9 mouse cellular contexts compared by ENCODE assay signal in genomic region chr2:167628872-167629271, GRCm38 (mm10). TPM values are rescaled to one million over a fixed set of nuclear protein-coding genes. Genes with fewer than 3 reads are reported as not detected.
A peak's percentile ranks its signal among the peaks of the same experiment; 100 is the strongest.
DNase-seq lines count a peak whose midpoint lies in the region; ATAC-seq and TF ChIP-seq lines count a peak whose summit lies in the region.
"Had no signal": no experiment of that assay in that cellular context is flagged by ENCODE, and none has a peak within 500 bp of the region (broad histone marks: within the 10 kb centered on the region; RNA-seq: fewer than 3 reads in every experiment).

No protein-coding gene starts in this region.

- 0 out of 2 replicates have a peak overlapping the region, but pooled peaks have one; percentile 13 for H3K27ac ChIP-seq in kidney, postnatal 0 days

- 0 out of 2 replicates have a peak overlapping the region, but pooled peaks have one; percentile 6 for H3K9ac ChIP-seq in kidney, postnatal 0 days (ENCODE audit: low read depth, low read length)

- H3K36me3 ChIP-seq in erythroblast, embryonic 14.5 days (ENCODE audit: control insufficient read depth) = peaks cover 73% of the 10 kb centered on the region
- H3K36me3 ChIP-seq in kidney, postnatal 0 days (ENCODE audit: insufficient read depth, low read length) = peaks cover 17% of the 10 kb centered on the region; the same call in 1 of the 2 replicates

- H3K4me1 ChIP-seq in erythroblast, embryonic 14.5 days (ENCODE audit: control insufficient read depth) = peaks cover 81% of the 10 kb centered on the region
- H3K4me1 ChIP-seq in kidney, postnatal 0 days (replicated peaks; ENCODE audit: insufficient read depth, low read length) = peaks cover 26% of the 10 kb centered on the region

- H3K27me3 ChIP-seq in erythroblast, embryonic 14.5 days (ENCODE audit: control insufficient read depth) = no peaks in the 10 kb centered on the region
- H3K27me3 ChIP-seq in kidney, postnatal 0 days (ENCODE audit: insufficient read depth, low read length) = no peaks in the 10 kb centered on the region

- no peak overlapping the region for H3K4me2 ChIP-seq in kidney, postnatal 0 days (ENCODE audit: low read length)

- no peak for ATAC-seq in kidney, postnatal 0 days (replicated peaks; ENCODE audit: low FRiP score, low read depth)
- ATAC-seq in megakaryocyte, adult 5-6 weeks (ENCODE audit: poor library complexity, severe bottlenecking) = peak; percentile 11; the same call in 1 of the 2 replicates

- DNase-seq in right cerebral cortex, postnatal 14 days = peak; percentile 41
- no peak for DNase-seq in right cerebral cortex, adult 2 months (ENCODE audit: low spot score in 2 of 2)
- peak; percentile 32 for DNase-seq in kidney, postnatal 0 days (ENCODE audit: low spot score)
- no peak for DNase-seq in adrenal gland, adult 18-20 months (ENCODE audit: low spot score in 2 of 2)
- no peak for DNase-seq in adrenal gland, postnatal 36 days

- TF ChIP-seq CTCF in kidney, postnatal 0 days (IDR thresholded peaks at IDR 0.05; ENCODE audit: low read depth) = no peak

- peak overlapping the region; percentile 90 for H3K4me3 ChIP-seq in erythroblast, embryonic 14.5 days (replicated peaks)
- H3K4me3 ChIP-seq in kidney, postnatal 0 days (replicated peaks; ENCODE audit: low read depth, low read length) = no peak overlapping the region

- no peaks in the 10 kb centered on the region for H3K9me3 ChIP-seq in erythroblast, embryonic 14.5 days (ENCODE audit: control insufficient read depth, low read length)
- no peaks in the 10 kb centered on the region for H3K9me3 ChIP-seq in kidney, postnatal 0 days (replicated peaks; ENCODE audit: low read length)

- WGBS in kidney, postnatal 0 days = 25% methylated on average over 4 of the region's 4 CpGs

RNA-seq across cellular contexts. Expression of gene Ube2v1, which starts 3.0 kb away (rescaled TPM):
- 34.4 and 42.6 TPM in 2 replicates for polyA plus RNA-seq in erythroblast, embryonic 14.5 days (2012)
- polyA plus RNA-seq in kidney, postnatal 0 days (2015; fragmentation: Nextera tagmentation; extraction: Ambion mirVana) = 256 and 262 TPM in 2 replicates
- 68.8 and 86.3 TPM in 2 replicates for total RNA-seq in megakaryocyte, adult 5-6 weeks (2015)
- 45.1 and 51.9 TPM in 2 replicates for total RNA-seq in megakaryocyte, adult 5-6 weeks (2017)
- 100 to 1,000 TPM; 184 to 195 TPM for total RNA-seq in adrenal gland, adult 18-20 months (2021)
- 100 to 1,000 TPM; 195 to 197 TPM for total RNA-seq in adrenal gland, postnatal 36 days (2021)

RNA-seq across cellular contexts. Expression of gene Gm20431, which starts 32.4 kb away (rescaled TPM):
- polyA plus RNA-seq in erythroblast, embryonic 14.5 days (2012) = not detected in 2 replicates
- polyA plus RNA-seq in kidney, postnatal 0 days (2015; fragmentation: Nextera tagmentation; extraction: Ambion mirVana) = 11.2 and 12.6 TPM in 2 replicates
- 6.1 and 22.8 TPM in 2 replicates for total RNA-seq in megakaryocyte, adult 5-6 weeks (2015)
- not detected in 2 replicates for total RNA-seq in megakaryocyte, adult 5-6 weeks (2017)
- 10 to 100 TPM; 11.6 to 15.2 TPM for total RNA-seq in adrenal gland, adult 18-20 months (2021)
- total RNA-seq in adrenal gland, postnatal 36 days (2021) = 10 to 100 TPM in 1 of 2 experiments, 1 to 10 TPM in 1; 8.9 to 25.9 TPM
- polyA plus RNA-seq: cortical plate, adult 2 months; neural tube, embryonic 11.5 days had no signal

RNA-seq across cellular contexts. Expression of gene Cebpb, which starts 59.8 kb away (rescaled TPM):
- 4.3 and 4.7 TPM in 2 replicates for polyA plus RNA-seq in erythroblast, embryonic 14.5 days (2012)
- 13.0 and 22.2 TPM in 2 replicates for polyA plus RNA-seq in kidney, postnatal 0 days (2015; fragmentation: Nextera tagmentation; extraction: Ambion mirVana)
- 79.3 and 125 TPM in 2 replicates for total RNA-seq in megakaryocyte, adult 5-6 weeks (2015)
- total RNA-seq in megakaryocyte, adult 5-6 weeks (2017) = 55.5 and 59.5 TPM in 2 replicates
- 100 to 1,000 TPM; 433 to 502 TPM for total RNA-seq in adrenal gland, adult 18-20 months (2021)
- 100 to 1,000 TPM; 357 to 631 TPM for total RNA-seq in adrenal gland, postnatal 36 days (2021)

Comparison
In these comparisons a context has a peak if more than half of its experiments do, and no peak if none do; other contexts are left out.
1. DNase-seq: peak in right cerebral cortex, postnatal 14 days (single experiment) and kidney, postnatal 0 days (single experiment); none in right cerebral cortex, adult 2 months (0 of 2), adrenal gland, adult 18-20 months (0 of 2) and adrenal gland, postnatal 36 days (0 of 2).